Mouse (Mus musculus) spleen, postnatal 4 days (tissue): ENCODE measurements at regions not wholly inside any gene's neighbourhood (a gene's known extent, or its start where the extent isn't known, plus 50 kb on each side); places are given as distances from the start of the nearest gene placed in this dataset.
"Not testable (repeated sequence)": the region's sequence is repeated elsewhere in the genome, so short reads cannot be mapped to it uniquely, and the experiment has no call there.

Source experiments
- DNase-seq, 2 experiments: peaks; one replicate each; pipeline ENCODE4 v3.0.0; 2022; ENCODE audit warnings: low spot score in 2 of 2

GRCm38 (mm10) chr17:6371846-6372245 is 54.5 kb upstream of the Dynlt1a start:
- DNase-seq, result not testable (repeated sequence)

DNA sequence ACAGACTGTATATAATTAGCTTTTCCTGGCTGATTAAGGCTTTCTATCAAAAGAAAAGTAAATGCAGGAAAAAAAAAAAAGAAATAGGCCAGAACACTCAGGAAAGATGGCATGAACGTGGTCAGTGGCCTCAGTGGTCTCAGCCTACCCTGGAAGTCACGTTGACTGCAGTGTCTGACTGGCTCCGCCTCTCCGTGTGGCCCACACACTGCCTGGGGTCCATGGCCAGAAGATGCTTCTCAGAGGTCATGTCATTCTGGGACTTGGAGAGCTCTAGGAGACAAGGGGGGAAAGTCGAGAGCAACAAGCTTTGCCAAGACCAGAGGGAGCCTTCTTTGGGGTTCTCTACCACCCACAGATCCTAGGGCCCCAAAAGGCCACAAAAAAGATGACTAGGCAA is 51.5 kb upstream of the Dynlt1b start:
- peak in 1 of 2 experiments; percentile 62 for DNase-seq
